Mouse (Mus musculus) megakaryocyte, embryonic 14.5 days (primary cell): ENCODE data around the gene Iqsec2. TPM values are rescaled to one million over a fixed set of nuclear protein-coding genes. Genes with fewer than 3 reads are reported as not detected.

Experiments
- H3K27me3 ChIP-seq: replicated peaks from 2 replicates; pipeline ENCODE3; 2012; ENCODE audit warnings: inconsistent platforms
- H3K36me3 ChIP-seq: replicated peaks from 2 replicates; pipeline ENCODE3; 2012; ENCODE audit warnings: low read length, inconsistent platforms, mixed read lengths
- H3K4me1 ChIP-seq: 2 replicates; pipeline ENCODE4 v1.6.1; 2012; ENCODE audit warnings: inconsistent platforms
- H3K4me3 ChIP-seq: replicated peaks from 2 replicates; pipeline ENCODE3; 2012; ENCODE audit warnings: moderate library complexity, mild to moderate bottlenecking, inconsistent platforms
- H3K9me3 ChIP-seq: 2 replicates; pipeline ENCODE4 v1.6.1; 2012; ENCODE audit warnings: inconsistent platforms
- FLI1 ChIP-seq: IDR thresholded peaks from 2 replicates; pipeline ENCODE4 v1.6.1; 2012; ENCODE audit warnings: low read length, inconsistent platforms, mixed read lengths
- GATA1 ChIP-seq: IDR thresholded peaks from 3 replicates; pipeline ENCODE4 v1.6.1; 2012; ENCODE audit warnings: mixed read lengths, low read length, inconsistent platforms, borderline replicate concordance
- polyA plus RNA-seq: library from polyadenylated mRNA; stranded (reverse); fragments of >175 nt; gene quantifications from 2 replicates; pipeline ENCODE4 v1.2.3, GENCODE M21; 2012; ENCODE audit warnings: low replicate concordance; ENCODE audit not compliant: insufficient read depth

Gene Iqsec2
- polyA plus RNA-seq, 1 experiment, result 8.8 TPM

DNA sequence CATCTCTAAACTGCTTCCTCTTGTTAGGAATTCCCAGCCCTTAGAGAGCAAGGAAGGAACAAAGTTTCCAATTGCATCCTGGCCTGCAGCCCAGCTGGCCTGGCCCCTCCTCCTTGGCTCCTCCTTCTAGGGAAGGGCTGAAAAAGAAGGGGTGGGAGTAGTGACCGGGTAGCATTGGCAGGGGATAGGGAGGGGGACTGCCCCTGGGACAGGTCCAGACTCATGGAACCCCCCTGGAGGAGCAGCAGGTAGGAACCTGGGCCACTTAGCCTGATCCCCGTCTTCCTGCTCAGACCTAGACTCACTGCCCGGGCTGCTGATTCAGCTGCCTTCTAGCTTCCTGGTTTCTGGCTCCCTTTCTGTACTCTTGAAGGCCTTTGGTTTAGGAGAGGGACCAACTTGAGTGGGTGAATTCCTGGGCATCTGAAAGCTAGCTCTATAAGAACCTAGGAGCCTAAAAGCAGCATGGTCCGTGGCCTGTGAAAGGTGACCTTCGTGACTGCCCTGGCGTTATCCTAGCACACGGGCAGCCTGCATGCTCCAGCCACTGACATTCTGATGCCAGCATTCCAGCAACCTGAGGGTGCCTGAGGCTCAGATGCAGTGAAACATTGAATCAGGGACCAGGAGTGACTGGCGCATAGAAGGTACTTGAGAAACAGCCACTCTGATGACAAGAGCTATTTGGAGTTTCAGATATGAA is 34.9 kb downstream of the Iqsec2 start:
- Histone ChIP-seq H3K27me3 (peaks cover 20% of the 10 kb centered on the region), H3K9me3 (no peaks in the 10 kb centered on the region), H3K4me1 (peaks cover 32% of the 10 kb centered on the region), H3K36me3 (no peaks in the 10 kb centered on the region), H3K4me3 (peak overlapping the region; percentile 86)
- TF ChIP-seq FLI1, result no peak
- TF ChIP-seq GATA1, result no peak

GRCm38 (mm10) chrX:152179670-152180656 is 35.9 kb downstream of the Iqsec2 start:
- Histone ChIP-seq H3K4me1 (peaks cover 28% of the 10 kb centered on the region), H3K4me3 (peak overlapping the region; percentile 70), H3K27me3 (peaks cover 20% of the 10 kb centered on the region), H3K9me3 (no peaks in the 10 kb centered on the region), H3K36me3 (no peaks in the 10 kb centered on the region)
- no peak for TF ChIP-seq FLI1
- no peak for TF ChIP-seq GATA1

- Histone ChIP-seq H3K4me3 (no peak overlapping the region), H3K36me3 (no peaks in the 10 kb centered on the region), H3K27me3 (peaks cover 28% of the 10 kb centered on the region), H3K4me1 (no peaks in the 10 kb centered on the region), H3K9me3 (peaks cover 12% of the 10 kb centered on the region)
- no peak for TF ChIP-seq FLI1
- TF ChIP-seq GATA1, result no peak
These were observed 43.1 kb downstream of the Iqsec2 start for GRCm38 (mm10) chrX:152187151-152187550.

- Histone ChIP-seq H3K4me1 (no peaks in the 10 kb centered on the region), H3K36me3 (no peaks in the 10 kb centered on the region), H3K9me3 (peaks cover 12% of the 10 kb centered on the region), H3K4me3 (no peak overlapping the region), H3K27me3 (peaks cover 57% of the 10 kb centered on the region)
- TF ChIP-seq GATA1 (no peak), FLI1 (no peak)
These were observed 47.2 kb downstream of the Iqsec2 start for GRCm38 (mm10) chrX:152191266-152191665.

DNA sequence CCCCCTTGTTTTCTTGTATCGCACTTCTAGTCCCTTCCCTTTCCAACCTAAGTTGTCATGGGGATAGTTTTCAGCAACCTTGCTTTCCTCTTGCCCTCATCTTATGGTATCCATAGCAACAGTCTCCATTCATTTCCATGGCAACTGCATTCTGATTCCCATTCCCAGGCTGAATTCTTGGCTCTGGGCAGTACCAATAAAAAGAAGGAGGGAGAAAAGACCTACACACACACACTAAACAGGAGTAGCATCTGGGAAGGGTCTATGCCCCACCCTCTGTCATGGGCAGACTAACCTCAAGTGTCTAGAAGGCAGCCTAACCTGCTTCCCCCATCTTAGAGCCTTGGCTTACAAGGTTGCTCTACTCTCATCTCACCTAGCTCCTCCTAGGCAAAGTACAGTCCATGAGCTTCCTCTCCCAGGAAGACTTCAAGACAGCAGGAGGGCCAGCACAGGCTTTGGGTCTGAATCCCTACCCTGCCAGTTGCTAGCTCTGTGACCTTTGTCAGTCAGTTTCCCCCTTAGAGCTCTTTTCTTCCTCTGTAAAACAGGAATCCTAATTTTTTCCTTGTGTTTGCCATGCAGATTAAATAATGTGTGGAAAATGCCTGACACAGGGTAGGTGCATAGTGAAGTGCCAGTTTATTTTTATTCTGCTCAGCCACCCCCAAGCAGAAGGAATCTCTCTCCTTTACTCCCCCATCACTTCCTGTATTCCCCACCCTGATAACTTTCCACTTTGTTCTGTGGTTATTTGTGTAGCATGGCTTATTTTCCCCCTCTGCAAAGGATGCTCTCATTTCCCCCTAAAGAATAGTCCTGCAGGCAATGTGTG is 54.0 kb downstream of the Iqsec2 start:
- Histone ChIP-seq H3K4me1 (peaks cover 34% of the 10 kb centered on the region), H3K36me3 (no peaks in the 10 kb centered on the region), H3K9me3 (no peaks in the 10 kb centered on the region), H3K4me3 (no peak overlapping the region), H3K27me3 (peaks cover 64% of the 10 kb centered on the region)
- no peak for TF ChIP-seq FLI1
- TF ChIP-seq GATA1, result no peak

DNA sequence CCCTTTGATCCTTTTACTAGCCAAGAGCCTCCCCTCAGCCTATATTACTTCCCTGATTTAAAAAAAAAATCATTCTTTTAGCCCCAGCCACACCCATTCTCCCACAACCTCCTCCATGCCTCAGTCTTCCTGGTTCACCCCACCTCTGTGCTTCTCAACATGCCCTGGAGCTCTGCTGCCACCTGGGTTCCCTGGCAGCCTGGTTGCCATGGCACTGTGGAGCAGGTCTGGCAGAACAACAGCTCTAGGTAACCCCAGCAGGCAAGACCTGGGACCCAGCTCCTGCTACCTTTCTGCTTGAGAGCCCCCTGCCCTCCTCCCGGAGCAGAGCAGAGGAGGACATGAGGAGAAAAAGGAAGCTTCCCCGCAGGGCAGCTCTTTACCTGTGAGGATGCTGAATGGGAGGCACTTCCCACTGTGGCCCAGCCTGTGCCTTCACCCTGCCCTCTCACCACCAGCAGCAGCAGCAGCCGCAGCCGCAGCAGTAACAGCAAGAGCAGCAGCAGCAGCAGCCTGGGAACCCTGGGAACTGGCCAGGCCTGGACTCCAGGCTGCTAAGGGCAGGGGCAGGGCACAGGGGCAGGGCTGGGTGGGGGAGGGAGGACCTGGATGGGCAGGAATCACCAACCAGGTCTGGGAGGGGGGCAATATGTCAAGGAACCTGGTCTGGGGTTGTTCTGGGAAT is 57.8 kb downstream of the Iqsec2 start:
- Histone ChIP-seq H3K4me1 (peaks cover 35% of the 10 kb centered on the region), H3K36me3 (no peaks in the 10 kb centered on the region), H3K9me3 (no peaks in the 10 kb centered on the region), H3K4me3 (no peak overlapping the region), H3K27me3 (peaks cover 58% of the 10 kb centered on the region)
- TF ChIP-seq GATA1 (no peak), FLI1 (no peak)

DNA sequence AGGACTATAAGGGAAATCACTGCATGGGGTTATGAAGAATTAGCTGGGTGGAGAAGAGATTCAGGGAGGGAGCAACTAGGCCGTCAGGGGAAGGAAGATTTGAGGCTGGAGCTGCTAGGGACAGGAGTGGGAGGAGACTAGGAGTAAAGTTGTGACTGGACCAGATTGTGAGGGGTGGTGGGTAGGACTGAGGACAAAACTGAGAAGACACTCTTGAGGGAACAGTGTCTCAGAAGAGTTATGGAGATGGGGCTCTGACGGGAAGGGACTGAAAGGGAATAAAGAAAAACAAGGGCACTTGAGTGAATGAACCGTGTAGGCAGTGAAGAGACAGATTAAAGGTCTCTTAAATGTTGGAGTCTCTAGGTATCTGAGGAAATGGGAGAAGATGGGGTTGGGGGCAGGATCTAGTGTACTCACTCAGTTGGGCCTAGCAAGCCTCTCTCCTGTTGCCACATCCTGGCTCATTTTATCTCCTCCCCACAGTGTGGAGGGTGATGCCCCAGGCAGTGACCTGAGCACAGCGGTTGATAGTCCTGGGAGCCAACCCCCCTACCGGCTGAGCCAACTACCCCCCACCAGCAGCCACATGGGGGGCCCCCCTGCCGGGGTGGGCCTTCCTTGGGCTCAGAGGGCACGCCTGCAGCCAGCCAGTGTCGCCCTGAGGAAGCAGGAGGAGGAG is 58.5 kb downstream of the Iqsec2 start:
- no peaks in the 10 kb centered on the region for H3K36me3 ChIP-seq
- peaks cover 58% of the 10 kb centered on the region for H3K27me3 ChIP-seq
- TF ChIP-seq FLI1, result no peak
- no peak for TF ChIP-seq GATA1
- H3K4me3 ChIP-seq, result peak overlapping the region; percentile 10
- H3K4me1 ChIP-seq, result peaks cover 31% of the 10 kb centered on the region
- no peaks in the 10 kb centered on the region for H3K9me3 ChIP-seq

DNA sequence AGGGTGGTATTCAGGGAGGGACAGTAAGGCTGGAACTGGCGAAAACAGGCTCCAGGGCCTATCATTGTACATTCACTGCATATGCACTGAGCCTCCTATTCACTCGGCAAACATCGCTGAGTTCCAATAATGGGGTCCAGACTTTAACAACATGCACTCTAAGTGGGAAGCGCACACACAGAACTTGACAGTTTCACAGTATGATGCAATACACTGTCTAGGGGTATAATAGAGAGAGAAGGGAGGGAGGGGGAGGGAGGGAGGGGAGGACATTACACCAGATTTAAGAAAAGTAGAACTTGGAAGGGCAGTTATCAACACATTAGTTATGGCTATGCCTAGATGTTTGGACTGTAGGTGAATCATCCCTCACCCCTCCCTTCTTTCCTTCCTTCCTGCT is 59.2 kb downstream of the Iqsec2 start:
- TF ChIP-seq GATA1 (no peak), FLI1 (no peak)
- Histone ChIP-seq H3K36me3 (no peaks in the 10 kb centered on the region), H3K27me3 (peaks cover 52% of the 10 kb centered on the region), H3K4me3 (no peak overlapping the region), H3K4me1 (peaks cover 27% of the 10 kb centered on the region), H3K9me3 (no peaks in the 10 kb centered on the region)
